Mouse (Mus musculus): Measurements from ENCODE around the gene Tbc1d22b. TPM values are rescaled to one million over a fixed set of nuclear protein-coding genes. Genes with fewer than 3 reads are reported as not detected.

The Tbc1d22b gene
- 3.6 TPM for polyA plus RNA-seq (2014; fragmentation: Illumina TruSeq; extraction: RNeasy Lipid Tissue Mini Kit (QIAGEN cat#74804))

DNA sequence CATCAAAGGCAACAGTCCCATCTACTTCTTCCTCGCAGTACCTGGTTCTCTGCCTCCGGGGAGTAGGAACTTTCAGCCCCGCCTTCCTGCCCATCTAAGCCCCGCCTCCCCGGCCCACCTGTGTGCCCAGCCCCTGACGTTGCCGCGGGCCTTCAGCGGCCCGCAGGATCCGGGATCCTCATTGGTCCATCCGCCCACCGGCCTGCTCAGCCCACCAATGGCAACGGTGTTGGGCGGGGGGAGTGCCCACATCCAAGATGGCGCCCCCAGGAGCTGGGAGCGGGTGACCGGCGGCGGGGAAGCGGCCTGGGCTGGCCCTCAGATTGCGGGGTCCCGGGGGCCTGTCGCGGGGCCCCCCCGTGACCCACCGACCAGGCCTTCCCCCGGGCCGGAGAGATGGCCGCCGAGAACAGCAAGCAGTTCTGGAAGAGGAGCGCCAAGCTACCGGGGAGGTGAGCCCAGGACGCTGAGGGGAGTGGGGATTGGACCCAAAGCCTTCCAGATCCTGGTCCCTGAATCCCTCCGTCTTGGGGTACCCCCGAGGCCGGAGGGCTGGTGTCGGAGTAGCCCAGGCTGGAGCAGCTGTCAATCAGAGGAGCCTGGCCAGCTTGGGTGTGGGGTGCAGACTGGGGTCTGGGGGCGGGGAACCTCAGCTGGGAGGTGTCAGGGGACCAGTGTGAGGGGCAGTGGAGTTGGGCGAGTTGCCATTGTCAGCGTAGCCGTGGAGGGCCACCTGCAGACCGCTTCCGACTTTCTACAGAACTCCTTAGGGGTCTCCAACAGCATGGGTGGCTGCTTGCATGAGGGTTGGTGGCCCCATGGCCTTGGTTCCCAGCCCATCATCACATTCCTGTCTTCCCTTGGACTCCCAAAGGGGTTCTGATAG is at the start of gene Tbc1d22b, which contains the start of gene Gm17657:
Gene Tbc1d22b, plus strand, starts transcription at position 243 of the 886 bp plus-strand sequence.
Gene Gm17657, minus strand, starts transcription at position 96 of the 886 bp plus-strand sequence.

DNA sequence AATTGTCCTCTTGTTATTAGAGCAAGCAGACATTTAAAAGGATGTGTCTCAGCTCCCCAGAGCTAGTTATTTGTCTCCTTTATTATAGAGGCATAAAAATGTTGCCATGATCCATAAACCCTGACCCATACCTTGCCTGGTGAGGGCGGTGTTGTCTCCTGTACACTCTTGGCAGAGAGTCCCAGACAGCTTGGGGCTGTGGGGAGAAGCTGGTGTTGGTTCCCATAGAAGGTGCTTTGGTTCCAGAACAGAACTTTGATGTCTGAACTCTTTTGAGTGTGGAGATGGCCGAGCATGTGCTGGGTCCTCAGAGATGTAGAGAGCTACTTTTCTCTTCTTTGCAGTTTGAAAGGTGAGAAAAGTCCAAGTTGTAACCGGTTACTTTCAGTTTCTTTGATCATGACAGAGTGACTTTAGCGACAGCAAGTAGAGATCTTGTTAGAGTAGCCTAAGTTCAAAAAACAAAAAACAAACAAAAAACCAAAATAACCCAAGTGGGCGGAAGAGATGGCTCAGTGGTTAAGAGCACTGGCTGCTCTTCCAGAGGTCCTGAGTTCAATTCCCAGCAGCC is 2.7 kb downstream of the Tbc1d22b start, which contains the start of gene Tmem217:
Gene Tmem217, minus strand, starts transcription at position 224 of the 571 bp plus-strand sequence.

DNA sequence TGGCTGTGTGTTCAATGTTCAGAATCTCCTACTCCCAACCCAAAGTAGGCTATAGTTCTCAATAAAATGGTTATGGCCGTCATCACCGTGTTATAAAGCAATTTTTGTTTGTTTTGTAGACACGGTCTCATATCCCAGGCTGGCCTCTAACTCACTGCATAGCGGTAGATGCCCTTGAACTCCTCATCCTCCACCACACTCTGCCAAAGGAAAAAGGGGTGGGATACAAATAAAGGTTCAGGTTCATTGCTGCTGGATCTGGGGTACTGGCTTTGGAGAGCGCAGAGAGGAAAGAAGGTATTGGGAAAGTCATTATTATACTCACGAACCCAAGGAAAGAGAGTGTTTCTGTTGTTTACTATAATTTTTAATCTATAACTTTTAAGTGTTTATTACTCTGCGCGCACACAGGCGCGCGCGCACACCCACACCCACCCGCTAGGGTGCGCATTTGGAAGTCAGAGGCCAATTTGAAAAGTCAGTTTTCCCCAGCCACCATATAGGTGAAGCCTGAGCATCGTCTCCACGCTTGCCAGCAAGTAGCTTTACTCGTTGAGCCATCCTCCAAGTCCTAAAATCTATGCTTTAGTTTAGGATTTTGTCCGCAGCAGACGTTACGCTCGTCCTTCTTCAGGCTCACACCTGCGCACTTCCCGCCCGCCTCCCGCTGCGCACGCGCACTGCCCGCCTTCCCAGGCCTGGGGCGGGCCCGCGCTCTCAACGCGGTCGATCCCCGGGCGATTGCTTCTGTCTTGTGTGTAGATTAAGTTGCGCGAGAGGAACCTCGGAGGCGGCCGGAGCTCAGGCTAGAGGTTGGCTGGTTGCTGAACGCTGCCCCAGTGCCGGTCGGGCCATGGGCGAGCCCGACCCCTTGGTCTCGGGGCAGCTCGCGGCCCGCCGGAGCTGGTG is 64.8 kb downstream of the Tbc1d22b start, which contains the start of the genes Rnf8 and Gm28043:
Gene Rnf8, plus strand, starts transcription at position 676 of the 909 bp plus-strand sequence.
Gene Gm28043, plus strand, starts transcription at position 762 of the 909 bp plus-strand sequence.

Other genes starting within 250 kb of the Tbc1d22b start
- gene Pi16, start 232.1 kb upstream of the Tbc1d22b start, polyA plus RNA-seq (2014; fragmentation: Illumina TruSeq; extraction: RNeasy Lipid Tissue Mini Kit (QIAGEN cat#74804)), result not detected
- gene Mtch1, start 201.9 kb upstream of the Tbc1d22b start, polyA plus RNA-seq (2014; fragmentation: Illumina TruSeq; extraction: RNeasy Lipid Tissue Mini Kit (QIAGEN cat#74804)), result 5.7 TPM
- gene Fgd2, start 188.9 kb upstream of the Tbc1d22b start, polyA plus RNA-seq (2014; fragmentation: Illumina TruSeq; extraction: RNeasy Lipid Tissue Mini Kit (QIAGEN cat#74804)), result not detected
- gene Pim1, start 59.0 kb upstream of the Tbc1d22b start, polyA plus RNA-seq (2014; fragmentation: Illumina TruSeq; extraction: RNeasy Lipid Tissue Mini Kit (QIAGEN cat#74804)), result 17.8 TPM
- not detected for gene Gm17657, start 147 bp upstream of the Tbc1d22b start, polyA plus RNA-seq (2014; fragmentation: Illumina TruSeq; extraction: RNeasy Lipid Tissue Mini Kit (QIAGEN cat#74804))
- not detected for gene Tmem217, start 2.6 kb downstream of the Tbc1d22b start, polyA plus RNA-seq (2014; fragmentation: Illumina TruSeq; extraction: RNeasy Lipid Tissue Mini Kit (QIAGEN cat#74804))
- gene Rnf8, start 65.0 kb downstream of the Tbc1d22b start, polyA plus RNA-seq (2014; fragmentation: Illumina TruSeq; extraction: RNeasy Lipid Tissue Mini Kit (QIAGEN cat#74804)), result 18.9 TPM
- gene Gm28043, start 65.1 kb downstream of the Tbc1d22b start, polyA plus RNA-seq (2014; fragmentation: Illumina TruSeq; extraction: RNeasy Lipid Tissue Mini Kit (QIAGEN cat#74804)), result 0.97 TPM
- gene Cmtr1, start 110.8 kb downstream of the Tbc1d22b start, polyA plus RNA-seq (2014; fragmentation: Illumina TruSeq; extraction: RNeasy Lipid Tissue Mini Kit (QIAGEN cat#74804)), result 22.7 TPM
- 6.9 TPM for gene Ccdc167, start 167.3 kb downstream of the Tbc1d22b start, polyA plus RNA-seq (2014; fragmentation: Illumina TruSeq; extraction: RNeasy Lipid Tissue Mini Kit (QIAGEN cat#74804))